Mouse (Mus musculus): ENCODE data around the gene Timm17b. TPM values are rescaled to one million over a fixed set of nuclear protein-coding genes. Genes with fewer than 3 reads are reported as not detected.

Timm17b gene
- polyA plus RNA-seq, 1 experiment from 2014 or later = 159 TPM

- Histone ChIP-seq H3K4me3 (ENCODE audit: control insufficient read depth in 1 of 2, insufficient read depth in 1 of 2, low read depth in 1 of 2, low read length in 2 of 2) (no peak overlapping the region), H3K9ac (ENCODE audit: low read length) (no peak overlapping the region), H3K4me1 (ENCODE audit: control insufficient read depth in 2 of 2, insufficient read depth in 2 of 2, low read length in 2 of 2) (peaks cover 0 to 2% of the 10 kb centered on the region in 2 experiments; a peak in 1 of 4 replicates), H3K27ac (replicated peaks in 1 of 2; ENCODE audit: control insufficient read depth in 1 of 2, insufficient read depth in 1 of 2, low read depth in 2 of 2, low read length in 2 of 2) (no peak overlapping the region), H3K27me3 (ENCODE audit: control insufficient read depth, insufficient read depth, low read length) (no peaks in the 10 kb centered on the region), H3K9me3 (ENCODE audit: control insufficient read depth, low read length) (no peaks in the 10 kb centered on the region), H3K4me2 (ENCODE audit: low read length) (no peak overlapping the region), H3K36me3 (ENCODE audit: control insufficient read depth, insufficient read depth, low read length) (peaks cover 16% of the 10 kb centered on the region)
- ATAC-seq (ENCODE audit: insufficient number of reproducible peaks, insufficient read depth, low FRiP score, low read depth) = no peak
- 80% methylated on average over 1 of the region's 1 CpGs for WGBS
Observed at GRCm38 (mm10) chrX:7867141-7867540, 32.0 kb upstream of the Timm17b start.

DNA sequence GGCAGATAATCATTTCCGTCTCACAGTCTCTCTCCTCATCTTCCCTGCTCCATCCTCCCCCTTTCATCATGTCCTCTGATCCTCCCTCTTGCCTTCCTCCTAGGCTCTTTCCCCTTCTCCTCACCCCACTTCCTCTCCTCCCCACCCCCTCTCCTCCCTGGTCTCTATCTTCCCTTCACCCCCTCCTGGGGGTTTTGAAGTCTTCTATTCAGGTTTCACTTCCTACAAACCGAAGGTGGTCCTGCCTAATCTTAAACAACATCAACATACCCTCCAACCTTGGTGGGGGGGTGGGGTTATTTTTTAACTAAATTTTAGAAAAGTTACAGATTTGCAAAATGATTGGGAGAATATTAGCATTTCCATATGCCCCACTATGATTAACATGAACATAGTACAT lies 30.7 kb upstream of the Timm17b start:
- 39% methylated on average over 2 of the region's 2 CpGs for WGBS
- Histone ChIP-seq H3K9ac (ENCODE audit: low read length) (no peak overlapping the region), H3K36me3 (ENCODE audit: control insufficient read depth, insufficient read depth, low read length) (peaks cover 28% of the 10 kb centered on the region), H3K27ac (replicated peaks in 1 of 2; ENCODE audit: control insufficient read depth in 1 of 2, insufficient read depth in 1 of 2, low read depth in 2 of 2, low read length in 2 of 2) (no peak overlapping the region), H3K4me3 (ENCODE audit: control insufficient read depth in 1 of 2, insufficient read depth in 1 of 2, low read depth in 1 of 2, low read length in 2 of 2) (no peak overlapping the region), H3K4me1 (ENCODE audit: control insufficient read depth in 2 of 2, insufficient read depth in 2 of 2, low read length in 2 of 2) (peaks cover 0 to 2% of the 10 kb centered on the region in 2 experiments; a peak in 1 of 4 replicates), H3K27me3 (ENCODE audit: control insufficient read depth, insufficient read depth, low read length) (no peaks in the 10 kb centered on the region), H3K9me3 (ENCODE audit: control insufficient read depth, low read length) (no peaks in the 10 kb centered on the region), H3K4me2 (ENCODE audit: low read length) (no peak overlapping the region)
- no peak for ATAC-seq (ENCODE audit: insufficient number of reproducible peaks, insufficient read depth, low FRiP score, low read depth)

GRCm38 (mm10) chrX:7869826-7870225 lies 29.3 kb upstream of the Timm17b start:
- peaks cover 39% of the 10 kb centered on the region for H3K36me3 ChIP-seq (ENCODE audit: control insufficient read depth, insufficient read depth, low read length)
- 50% methylated on average over 3 of the region's 3 CpGs for WGBS
- ATAC-seq (ENCODE audit: insufficient number of reproducible peaks, insufficient read depth, low FRiP score, low read depth) = no peak

GRCm38 (mm10) chrX:7878007-7878419 lies 21.1 kb upstream of the Timm17b start, which contains the start of gene Pim2:
Pim2 (plus strand) TSS chrX:7878262.
- H3K4me3 ChIP-seq (ENCODE audit: control insufficient read depth in 1 of 2, insufficient read depth in 1 of 2, low read depth in 1 of 2, low read length in 2 of 2) = peak within 1 kb of the TSS; percentile 45 to 49
- no peak within 1 kb of the TSS for H3K27ac ChIP-seq (replicated peaks in 1 of 2; ENCODE audit: control insufficient read depth in 1 of 2, insufficient read depth in 1 of 2, low read depth in 2 of 2, low read length in 2 of 2)
- peak; percentile 85 for ATAC-seq (ENCODE audit: insufficient number of reproducible peaks, insufficient read depth, low FRiP score, low read depth)
- WGBS = 12% methylated on average over 37 of the region's 38 CpGs
- H3K9ac ChIP-seq (ENCODE audit: low read length) = peak within 1 kb of the TSS; percentile 68
- H3K9me3 ChIP-seq (ENCODE audit: control insufficient read depth, low read length) = no peaks in the 10 kb centered on the region
- H3K36me3 ChIP-seq (ENCODE audit: control insufficient read depth, insufficient read depth, low read length) = peaks cover 25% of the 10 kb centered on the region
- peaks cover 3 to 7% of the 10 kb centered on the region in 2 experiments; a peak in 2 of 4 replicates for H3K4me1 ChIP-seq (ENCODE audit: control insufficient read depth in 2 of 2, insufficient read depth in 2 of 2, low read length in 2 of 2)
- H3K4me2 ChIP-seq (ENCODE audit: low read length) = peak within 1 kb of the TSS; percentile 85
- no peaks in the 10 kb centered on the region for H3K27me3 ChIP-seq (ENCODE audit: control insufficient read depth, insufficient read depth, low read length)

More at GRCm38 (mm10) chrX:7869826-7870225, 29.3 kb upstream of the Timm17b start:
- no peak overlapping the region for H3K27ac ChIP-seq (replicated peaks in 1 of 2; ENCODE audit: control insufficient read depth in 1 of 2, insufficient read depth in 1 of 2, low read depth in 2 of 2, low read length in 2 of 2)
- no peaks in the 10 kb centered on the region for H3K27me3 ChIP-seq (ENCODE audit: control insufficient read depth, insufficient read depth, low read length)
- H3K4me2 ChIP-seq (ENCODE audit: low read length) = no peak overlapping the region
- peaks cover 0 to 2% of the 10 kb centered on the region in 2 experiments; a peak in 1 of 4 replicates for H3K4me1 ChIP-seq (ENCODE audit: control insufficient read depth in 2 of 2, insufficient read depth in 2 of 2, low read length in 2 of 2)
- H3K4me3 ChIP-seq (ENCODE audit: control insufficient read depth in 1 of 2, insufficient read depth in 1 of 2, low read depth in 1 of 2, low read length in 2 of 2) = no peak overlapping the region
- no peaks in the 10 kb centered on the region for H3K9me3 ChIP-seq (ENCODE audit: control insufficient read depth, low read length)
- no peak overlapping the region for H3K9ac ChIP-seq (ENCODE audit: low read length)

DNA sequence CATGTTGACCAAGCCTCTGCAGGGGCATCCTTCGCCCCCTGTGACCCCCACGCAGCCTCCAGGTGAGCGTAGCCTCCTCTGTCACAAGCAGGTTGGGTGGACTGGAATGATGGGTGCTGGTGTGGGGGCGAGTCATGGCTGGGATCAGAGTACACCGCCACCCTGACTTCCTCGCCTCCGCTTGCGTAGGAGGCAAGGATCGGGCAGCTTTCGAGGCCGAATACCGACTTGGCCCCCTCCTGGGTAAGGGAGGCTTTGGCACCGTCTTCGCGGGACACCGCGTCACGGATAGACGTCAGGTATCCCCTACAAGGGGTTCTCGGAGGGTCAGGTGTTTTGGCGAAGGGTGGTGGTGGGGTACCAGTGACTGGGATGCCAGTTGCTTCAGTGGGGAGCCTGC lies 20.7 kb upstream of the Timm17b start:
- Histone ChIP-seq H3K27ac (replicated peaks in 1 of 2; ENCODE audit: control insufficient read depth in 1 of 2, insufficient read depth in 1 of 2, low read depth in 2 of 2, low read length in 2 of 2) (no peak overlapping the region), H3K4me2 (ENCODE audit: low read length) (peak overlapping the region; percentile 85), H3K36me3 (ENCODE audit: control insufficient read depth, insufficient read depth, low read length) (peaks cover 21% of the 10 kb centered on the region), H3K27me3 (ENCODE audit: control insufficient read depth, insufficient read depth, low read length) (no peaks in the 10 kb centered on the region), H3K4me3 (ENCODE audit: control insufficient read depth in 1 of 2, insufficient read depth in 1 of 2, low read depth in 1 of 2, low read length in 2 of 2) (peak overlapping the region; percentile 45 to 49), H3K4me1 (ENCODE audit: control insufficient read depth in 2 of 2, insufficient read depth in 2 of 2, low read length in 2 of 2) (peaks cover 3 to 7% of the 10 kb centered on the region in 2 experiments; a peak in 2 of 4 replicates), H3K9ac (ENCODE audit: low read length) (peak overlapping the region; percentile 68), H3K9me3 (ENCODE audit: control insufficient read depth, low read length) (no peaks in the 10 kb centered on the region)
- 21% methylated on average over 21 of the region's 21 CpGs for WGBS
- ATAC-seq (ENCODE audit: insufficient number of reproducible peaks, insufficient read depth, low FRiP score, low read depth) = no peak

- Histone ChIP-seq H3K9me3 (ENCODE audit: control insufficient read depth, low read length) (no peaks in the 10 kb centered on the region), H3K27me3 (ENCODE audit: control insufficient read depth, insufficient read depth, low read length) (no peaks in the 10 kb centered on the region), H3K27ac (replicated peaks in 1 of 2; ENCODE audit: control insufficient read depth in 1 of 2, insufficient read depth in 1 of 2, low read depth in 2 of 2, low read length in 2 of 2) (no peak overlapping the region), H3K36me3 (ENCODE audit: control insufficient read depth, insufficient read depth, low read length) (peaks cover 10% of the 10 kb centered on the region), H3K4me1 (ENCODE audit: control insufficient read depth in 2 of 2, insufficient read depth in 2 of 2, low read length in 2 of 2) (peaks cover 6 to 7% of the 10 kb centered on the region in 2 experiments; a peak in 2 of 4 replicates), H3K4me3 (ENCODE audit: control insufficient read depth in 1 of 2, insufficient read depth in 1 of 2, low read depth in 1 of 2, low read length in 2 of 2) (no peak overlapping the region), H3K9ac (ENCODE audit: low read length) (no peak overlapping the region; the same call in 1 of the 2 replicates), H3K4me2 (ENCODE audit: low read length) (peak overlapping the region; percentile 85)
- 23% methylated on average over 11 of the region's 11 CpGs for WGBS
- no peak for ATAC-seq (ENCODE audit: insufficient number of reproducible peaks, insufficient read depth, low FRiP score, low read depth)
Observed at GRCm38 (mm10) chrX:7879819-7880218, 19.3 kb upstream of the Timm17b start.

GRCm38 (mm10) chrX:7883841-7884567 lies 15.2 kb upstream of the Timm17b start, which contains the start of gene Slc35a2:
Slc35a2 (plus strand) TSS chrX:7884028.
- Histone ChIP-seq H3K9ac (ENCODE audit: low read length) (peak within 1 kb of the TSS; percentile 63), H3K4me2 (ENCODE audit: low read length) (peak within 1 kb of the TSS; percentile 72), H3K27me3 (ENCODE audit: control insufficient read depth, insufficient read depth, low read length) (no peaks in the 10 kb centered on the region), H3K27ac (replicated peaks in 1 of 2; ENCODE audit: control insufficient read depth in 1 of 2, insufficient read depth in 1 of 2, low read depth in 2 of 2, low read length in 2 of 2) (peak within 1 kb of the TSS; percentile 49 to 85; a peak in 3 of 4 replicates), H3K4me1 (ENCODE audit: control insufficient read depth in 2 of 2, insufficient read depth in 2 of 2, low read length in 2 of 2) (peaks cover 3 to 5% of the 10 kb centered on the region in 2 experiments; a peak in 2 of 4 replicates), H3K4me3 (ENCODE audit: control insufficient read depth in 1 of 2, insufficient read depth in 1 of 2, low read depth in 1 of 2, low read length in 2 of 2) (peak within 1 kb of the TSS; percentile 49 to 94), H3K9me3 (ENCODE audit: control insufficient read depth, low read length) (no peaks in the 10 kb centered on the region), H3K36me3 (ENCODE audit: control insufficient read depth, insufficient read depth, low read length) (no peaks in the 10 kb centered on the region)
- ATAC-seq (ENCODE audit: insufficient number of reproducible peaks, insufficient read depth, low FRiP score, low read depth) = peak; percentile 92
- WGBS = 15% methylated on average over 49 of the region's 49 CpGs
